Mouse (Mus musculus): Measurements from ENCODE around the gene Rab3il1. TPM values are rescaled to one million over a fixed set of nuclear protein-coding genes. Genes with fewer than 3 reads are reported as not detected.
A peak's percentile ranks its signal among the peaks of the same experiment; 100 is the strongest.

The Rab3il1 gene
- polyA plus RNA-seq (2015; fragmentation: Nextera tagmentation; extraction: Ambion mirVana): 196 and 207 TPM in 2 replicates

DNA sequence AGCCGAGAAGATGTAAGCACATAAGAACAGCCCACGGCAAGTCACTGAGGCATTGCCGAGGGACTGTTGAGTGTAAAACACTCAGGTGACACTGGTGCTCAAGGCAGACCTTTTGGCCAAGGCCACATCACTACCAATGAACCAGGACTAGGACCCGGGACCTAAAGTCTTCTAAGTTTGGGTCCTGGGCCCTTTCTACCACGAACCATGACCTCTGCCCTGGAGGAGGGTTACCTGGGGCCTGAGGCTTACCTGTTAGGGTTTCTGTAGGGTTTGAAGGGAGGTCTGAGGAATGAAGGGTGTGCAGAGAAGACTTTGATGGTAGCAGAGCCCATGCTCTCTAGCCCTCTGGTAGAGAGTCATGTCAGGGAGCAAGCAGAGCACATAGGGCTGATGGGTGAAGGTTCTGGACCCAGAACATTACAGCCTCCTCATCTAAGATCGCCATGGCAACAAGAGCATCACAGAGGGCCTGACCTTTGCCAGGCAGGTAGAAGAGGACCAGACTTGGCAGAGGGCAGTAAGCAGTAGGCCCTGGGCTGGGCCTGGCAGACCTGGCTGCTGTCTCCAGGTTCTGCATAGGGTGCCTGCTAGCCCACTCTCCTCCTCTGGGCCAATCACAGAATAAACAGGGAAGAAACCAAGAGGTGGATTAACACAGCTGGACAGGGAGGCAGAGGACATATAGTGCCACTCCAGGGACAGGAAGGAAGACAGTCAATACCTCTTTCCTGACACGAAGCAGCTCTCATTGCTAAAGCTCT lies at the start of gene Rab3il1, which contains the start of gene Best1:
Gene Rab3il1, plus strand, starts transcription at position 464 of the 764 bp plus-strand sequence.
Gene Best1, minus strand, starts transcription at position 428 of the 764 bp plus-strand sequence.
- 0 out of 2 replicates have a peak, but pooled peaks cover 2% of the 10 kb centered on the region for H3K27me3 ChIP-seq
- ATAC-seq (ENCODE audit: low read depth) (peak; percentile 19; the same call in 1 of the 2 replicates), DNase-seq (no peak)
- H3K27ac ChIP-seq: no peak within 1 kb of the TSS
- no peaks in the 10 kb centered on the region for H3K36me3 ChIP-seq
- H3K4me2 ChIP-seq: no peak within 1 kb of the TSS
- WGBS (ENCODE audit: insufficient replicate concordance): 69% methylated on average over 7 of the region's 7 CpGs
- no peak within 1 kb of the TSS for H3K9ac ChIP-seq
- peaks cover 9% of the 10 kb centered on the region; the same call in 1 of the 2 replicates for H3K4me1 ChIP-seq (replicated peaks)
- no peaks in the 10 kb centered on the region for H3K9me3 ChIP-seq (replicated peaks)
- H3K4me3 ChIP-seq (replicated peaks): no peak within 1 kb of the TSS

DNA sequence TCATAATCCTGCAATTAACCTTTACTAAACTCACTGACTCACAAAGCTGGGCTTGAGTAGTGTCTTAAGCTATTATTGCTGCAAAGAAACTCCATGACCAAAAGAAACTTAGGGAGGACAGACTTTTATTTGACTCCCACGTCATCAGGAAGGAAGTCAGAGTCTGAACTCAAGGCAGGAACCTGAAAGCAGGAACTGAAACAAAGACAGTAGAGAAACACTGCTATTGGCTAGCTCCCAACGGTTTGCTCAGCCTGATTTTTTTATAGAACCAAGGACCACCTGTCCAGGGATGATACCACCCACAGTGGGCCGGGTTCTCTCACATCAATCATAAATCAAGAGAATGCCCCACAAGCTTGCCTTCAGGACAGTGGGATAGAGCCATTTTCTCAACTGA lies 49.1 kb upstream of the Rab3il1 start:
- 47% methylated on average over 3 of the region's 3 CpGs for WGBS (ENCODE audit: insufficient replicate concordance)
- DNase-seq: no peak

DNA sequence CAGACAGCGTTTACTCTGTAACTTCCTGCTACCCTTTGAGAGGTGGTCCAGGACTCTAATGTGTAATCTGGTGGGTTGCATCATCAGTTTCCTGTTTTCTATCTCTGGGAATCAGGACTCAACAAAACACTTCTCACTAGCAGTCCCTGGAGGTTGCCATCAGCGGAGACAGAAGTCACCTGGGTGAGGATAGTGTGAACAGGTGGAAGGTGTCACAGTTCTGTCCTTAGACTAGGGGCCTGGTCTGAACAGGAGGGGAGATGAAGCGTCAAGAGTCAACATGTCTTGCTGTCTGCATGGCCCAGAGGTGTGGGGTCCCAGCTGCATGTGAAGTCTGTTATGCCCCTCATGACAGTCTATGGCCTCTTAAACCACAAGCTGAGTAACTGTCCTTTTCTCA lies 48.6 kb upstream of the Rab3il1 start:
- H3K36me3 ChIP-seq: no peaks in the 10 kb centered on the region
- H3K9me3 ChIP-seq (replicated peaks): no peaks in the 10 kb centered on the region
- DNase-seq: no peak
- ATAC-seq (ENCODE audit: low read depth): no peak
- no peak overlapping the region for H3K4me3 ChIP-seq (replicated peaks)
- H3K4me2 ChIP-seq: no peak overlapping the region
- no peak overlapping the region for H3K9ac ChIP-seq
- 77% methylated on average over 3 of the region's 3 CpGs for WGBS (ENCODE audit: insufficient replicate concordance)
- no peak overlapping the region for H3K27ac ChIP-seq
- peaks cover 51% of the 10 kb centered on the region for H3K4me1 ChIP-seq (replicated peaks)
- H3K27me3 ChIP-seq: no peaks in the 10 kb centered on the region

More for the DNA sequence above, 49.1 kb upstream of the Rab3il1 start:
- Histone ChIP-seq H3K4me1 (replicated peaks) (peaks cover 46% of the 10 kb centered on the region), H3K36me3 (no peaks in the 10 kb centered on the region), H3K4me2 (no peak overlapping the region), H3K27ac (no peak overlapping the region), H3K9me3 (replicated peaks) (no peaks in the 10 kb centered on the region), H3K4me3 (replicated peaks) (no peak overlapping the region), H3K27me3 (no peaks in the 10 kb centered on the region), H3K9ac (no peak overlapping the region)
- ATAC-seq (ENCODE audit: low read depth): no peak

DNA sequence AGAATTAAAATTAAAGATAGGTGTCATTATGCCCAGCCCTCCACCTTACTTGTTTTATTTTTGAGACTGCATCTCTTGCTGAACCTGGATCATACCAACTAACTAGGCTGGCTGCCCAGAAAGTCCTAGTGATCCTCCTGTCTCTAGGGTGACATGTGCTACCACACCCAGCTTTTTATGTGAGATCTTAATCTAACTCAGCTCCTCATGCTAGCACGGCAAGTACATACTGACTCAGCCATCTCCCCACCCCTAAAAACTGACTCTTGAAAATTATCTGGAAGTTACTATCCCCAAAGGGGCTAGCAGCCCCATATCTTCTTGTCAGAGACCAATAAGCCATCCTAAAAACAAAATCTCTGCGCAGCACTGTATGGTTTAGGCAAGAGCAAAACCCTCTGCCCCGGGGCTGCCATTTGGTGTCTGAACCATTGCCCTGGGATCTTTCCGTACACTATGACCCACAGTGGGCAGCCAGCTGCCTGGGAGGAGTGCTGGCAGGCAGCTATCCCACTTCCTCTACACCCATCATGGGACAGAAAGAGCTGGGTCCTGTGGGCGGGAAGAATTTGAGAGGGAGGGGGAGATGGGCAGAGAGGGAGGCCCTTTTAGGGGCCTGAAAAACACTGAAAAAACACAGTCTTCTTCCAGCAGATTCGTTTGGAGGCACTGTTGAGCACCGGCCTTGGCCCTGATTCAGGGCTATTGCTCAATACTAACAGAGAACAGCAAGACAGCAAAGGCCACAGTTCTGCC lies 47.2 kb upstream of the Rab3il1 start:
- ATAC-seq (ENCODE audit: low read depth) (peak; percentile 61), DNase-seq (peak; percentile 17)
- H3K9me3 ChIP-seq (replicated peaks): no peaks in the 10 kb centered on the region
- WGBS (ENCODE audit: insufficient replicate concordance): 16% methylated on average over 7 of the region's 7 CpGs
- peak overlapping the region; percentile 36 for H3K4me2 ChIP-seq
- H3K27ac ChIP-seq: peak overlapping the region; percentile 87
- H3K36me3 ChIP-seq: no peaks in the 10 kb centered on the region
- peaks cover 55% of the 10 kb centered on the region for H3K4me1 ChIP-seq (replicated peaks)
- no peak overlapping the region for H3K4me3 ChIP-seq (replicated peaks)
- no peaks in the 10 kb centered on the region for H3K27me3 ChIP-seq
- H3K9ac ChIP-seq: peak overlapping the region; percentile 55

DNA sequence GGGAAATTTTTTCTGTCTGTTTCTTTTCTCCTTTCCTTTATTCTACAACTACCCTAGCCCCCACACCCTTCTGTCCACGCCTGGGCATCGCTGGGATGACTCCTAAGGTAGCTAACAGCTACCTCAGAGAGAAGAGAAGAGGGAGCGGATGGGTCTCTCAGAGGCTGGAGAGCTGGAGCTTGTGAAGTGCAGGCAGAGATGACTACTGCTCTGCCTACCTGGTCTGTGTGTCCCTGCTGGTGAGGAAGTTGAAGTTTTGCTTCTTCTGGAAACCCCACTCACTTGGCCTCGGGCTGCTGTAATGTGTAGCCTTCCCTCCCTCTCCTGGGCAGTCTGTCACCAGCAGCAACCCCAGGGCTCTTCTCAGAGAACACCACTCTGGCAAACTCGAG lies 46.7 kb upstream of the Rab3il1 start:
- Histone ChIP-seq H3K9me3 (replicated peaks) (no peaks in the 10 kb centered on the region), H3K4me2 (peak overlapping the region; percentile 36), H3K27me3 (no peaks in the 10 kb centered on the region), H3K36me3 (no peaks in the 10 kb centered on the region), H3K4me1 (replicated peaks) (peaks cover 55% of the 10 kb centered on the region), H3K9ac (peak overlapping the region; percentile 55), H3K27ac (peak overlapping the region; percentile 87), H3K4me3 (replicated peaks) (0 out of 2 replicates have a peak overlapping the region, but pooled peaks have one; percentile 2)
- ATAC-seq (ENCODE audit: low read depth) (peak; percentile 55), DNase-seq (no peak)
- 28% methylated on average over 5 of the region's 5 CpGs for WGBS (ENCODE audit: insufficient replicate concordance)

DNA sequence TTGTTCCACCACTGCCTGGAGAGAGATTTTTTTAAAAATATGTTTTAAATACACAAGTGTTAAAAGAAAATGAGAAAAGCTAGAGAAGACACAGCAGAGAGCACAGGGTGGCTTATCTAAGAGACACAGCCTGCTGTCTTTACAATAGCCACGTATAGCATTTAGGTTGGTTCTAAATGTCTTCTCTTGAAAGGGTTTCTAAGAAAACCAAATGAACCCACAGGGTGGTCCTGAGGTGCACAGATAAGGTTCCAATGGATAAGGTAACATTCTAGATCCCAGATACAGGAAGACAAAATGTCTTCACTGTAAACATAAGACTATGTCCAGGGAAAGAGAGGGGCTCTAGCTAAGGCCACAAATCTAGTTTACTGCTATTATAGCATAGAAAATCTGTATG lies 46.0 kb upstream of the Rab3il1 start:
- no peaks in the 10 kb centered on the region for H3K36me3 ChIP-seq
- 9% methylated on average over 1 of the region's 1 CpGs for WGBS (ENCODE audit: insufficient replicate concordance)
- DNase-seq (no peak), ATAC-seq (ENCODE audit: low read depth) (peak; percentile 71)
- peak overlapping the region; percentile 36 for H3K4me2 ChIP-seq
- H3K9ac ChIP-seq: peak overlapping the region; percentile 55
- H3K27ac ChIP-seq: peak overlapping the region; percentile 87
- no peaks in the 10 kb centered on the region for H3K27me3 ChIP-seq
- no peaks in the 10 kb centered on the region for H3K9me3 ChIP-seq (replicated peaks)
- no peak overlapping the region for H3K4me3 ChIP-seq (replicated peaks)
- H3K4me1 ChIP-seq (replicated peaks): peaks cover 55% of the 10 kb centered on the region

DNA sequence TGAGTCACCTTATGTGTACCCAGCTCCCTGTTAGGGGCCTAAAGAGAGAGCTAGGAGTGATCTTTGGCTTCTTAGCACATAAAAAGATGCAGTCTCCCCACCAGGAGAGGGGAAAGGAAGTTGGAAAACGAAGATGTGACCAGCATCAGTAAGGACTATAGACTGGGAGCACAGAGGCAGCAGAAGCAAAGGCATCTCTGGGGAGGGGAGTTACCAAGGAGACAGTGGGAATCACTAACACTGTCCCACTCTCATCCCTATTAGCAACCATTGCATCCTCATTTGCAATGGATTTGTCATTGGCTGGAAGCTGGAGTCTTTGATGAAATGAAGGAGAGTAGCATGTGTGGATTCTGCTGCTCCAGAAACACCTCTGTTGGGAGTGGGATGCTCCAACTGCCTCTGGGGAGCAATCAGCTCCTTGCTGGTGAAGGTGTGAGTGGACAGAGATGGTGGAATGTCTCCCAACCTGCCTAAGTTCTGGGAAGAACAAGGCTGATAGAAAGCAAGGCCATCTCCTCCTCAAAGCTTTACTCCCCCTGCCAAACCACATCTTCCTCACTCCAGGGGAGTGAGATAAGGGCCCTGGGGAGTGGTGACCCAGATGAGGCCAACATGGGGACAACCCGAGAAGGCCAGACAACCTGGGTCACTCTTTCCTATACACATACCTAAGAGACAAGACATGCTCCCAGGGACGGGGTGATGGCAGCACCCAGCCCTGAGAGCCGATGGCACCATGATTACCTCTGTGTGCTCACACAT lies 44.7 kb upstream of the Rab3il1 start:
- Histone ChIP-seq H3K9ac (0 out of 2 replicates have a peak overlapping the region, but pooled peaks have one; percentile 10), H3K27ac (peak overlapping the region; percentile 87; the same call in 1 of the 2 replicates), H3K36me3 (no peaks in the 10 kb centered on the region), H3K4me2 (no peak overlapping the region), H3K4me3 (replicated peaks) (no peak overlapping the region), H3K9me3 (replicated peaks) (no peaks in the 10 kb centered on the region), H3K27me3 (no peaks in the 10 kb centered on the region), H3K4me1 (replicated peaks) (peaks cover 55% of the 10 kb centered on the region)
- DNase-seq: no peak
- 55% methylated on average over 4 of the region's 4 CpGs for WGBS (ENCODE audit: insufficient replicate concordance)
- no peak for ATAC-seq (ENCODE audit: low read depth)

DNA sequence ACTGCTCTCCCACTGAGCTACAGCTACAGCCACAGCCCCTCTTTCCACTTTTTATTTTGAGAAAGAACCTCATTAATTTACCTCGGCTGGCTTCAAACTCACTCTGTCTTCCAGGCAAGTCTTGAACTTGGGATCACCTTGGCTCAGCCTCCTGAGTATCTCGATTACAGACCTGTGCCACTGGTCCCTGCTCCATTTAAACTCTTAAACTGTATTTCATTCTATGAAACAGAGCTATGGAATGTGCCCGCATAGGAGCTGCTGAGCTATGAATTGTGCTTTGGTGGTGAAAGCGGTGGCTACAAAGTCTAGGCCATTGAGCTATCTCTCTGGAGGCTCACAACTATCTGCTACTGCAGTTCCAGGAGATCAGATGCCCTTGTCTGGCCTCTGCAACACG lies 43.5 kb upstream of the Rab3il1 start:
- 64% methylated on average over 5 of the region's 5 CpGs for WGBS (ENCODE audit: insufficient replicate concordance)
- Histone ChIP-seq H3K36me3 (no peaks in the 10 kb centered on the region), H3K27ac (0 out of 2 replicates have a peak overlapping the region, but pooled peaks have one; percentile 36), H3K4me2 (no peak overlapping the region), H3K9ac (no peak overlapping the region), H3K9me3 (replicated peaks) (no peaks in the 10 kb centered on the region), H3K27me3 (no peaks in the 10 kb centered on the region), H3K4me3 (replicated peaks) (no peak overlapping the region), H3K4me1 (replicated peaks) (peaks cover 50% of the 10 kb centered on the region)
- ATAC-seq (ENCODE audit: low read depth) (no peak), DNase-seq (no peak)

DNA sequence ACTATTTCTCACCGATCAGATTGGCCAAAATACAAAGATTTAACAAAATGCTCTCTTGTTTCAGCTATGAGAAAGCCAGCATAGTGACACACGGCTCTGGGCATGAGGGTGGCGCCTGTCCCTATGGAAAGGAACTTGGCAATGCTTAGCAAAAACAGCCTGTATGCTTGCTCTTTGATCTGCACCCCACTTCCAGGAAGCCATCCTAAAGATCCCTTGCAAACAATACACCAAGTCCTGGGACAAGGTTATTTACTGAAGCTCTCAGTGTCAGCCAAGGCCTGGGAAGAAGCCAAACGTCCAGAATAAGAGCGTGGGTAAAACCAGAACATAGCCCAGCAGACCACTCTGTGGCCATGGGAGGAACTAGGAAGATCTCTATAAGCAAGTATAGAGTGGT lies 40.7 kb upstream of the Rab3il1 start:
- H3K27ac ChIP-seq: no peak overlapping the region
- DNase-seq: no peak
- H3K4me2 ChIP-seq: no peak overlapping the region
- no peaks in the 10 kb centered on the region for H3K27me3 ChIP-seq
- no peak overlapping the region for H3K9ac ChIP-seq
- H3K9me3 ChIP-seq (replicated peaks): no peaks in the 10 kb centered on the region
- peaks cover 49% of the 10 kb centered on the region for H3K4me1 ChIP-seq (replicated peaks)
- ATAC-seq (ENCODE audit: low read depth): no peak
- no peak overlapping the region for H3K4me3 ChIP-seq (replicated peaks)
- no peaks in the 10 kb centered on the region for H3K36me3 ChIP-seq
- WGBS (ENCODE audit: insufficient replicate concordance): 77% methylated on average over 5 of the region's 5 CpGs

DNA sequence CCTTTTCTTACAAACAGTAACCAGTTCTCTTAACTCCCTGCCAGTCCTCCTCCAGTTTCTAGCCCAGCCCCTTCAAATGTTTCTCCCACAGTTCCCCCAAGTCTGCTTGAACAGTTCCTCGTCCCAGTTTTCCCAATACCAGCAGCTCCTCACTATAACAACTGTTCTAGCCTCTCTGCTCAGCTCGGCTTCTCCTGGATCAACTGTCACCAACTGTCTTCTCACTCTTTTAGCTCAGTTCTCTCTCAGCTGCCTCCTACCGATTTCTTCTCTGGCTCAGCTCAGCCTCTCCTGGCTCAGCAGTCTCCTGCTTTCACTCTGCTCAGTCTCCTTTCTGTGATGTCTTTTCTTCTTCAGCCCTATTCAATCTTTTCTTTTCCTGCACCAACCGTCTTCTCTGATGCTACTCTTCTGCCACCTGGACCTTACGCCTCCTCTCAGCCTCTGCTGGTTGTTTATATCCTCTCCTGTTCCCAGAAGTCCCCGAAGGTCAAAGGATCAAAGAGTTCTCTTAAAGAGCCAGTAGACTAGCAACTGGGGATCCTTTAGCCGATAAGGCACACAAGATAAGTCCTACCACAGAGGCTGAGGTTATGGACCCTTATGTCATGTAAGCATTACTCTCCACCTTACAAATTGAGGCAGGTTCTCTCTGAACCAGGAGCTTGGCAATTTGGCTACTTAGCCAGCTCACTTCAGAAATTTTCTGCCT lies 37.1 kb upstream of the Rab3il1 start:
- H3K36me3 ChIP-seq: no peaks in the 10 kb centered on the region
- H3K9ac ChIP-seq: peak overlapping the region; percentile 23
- no peaks in the 10 kb centered on the region for H3K9me3 ChIP-seq (replicated peaks)
- peak overlapping the region; percentile 19 for H3K4me2 ChIP-seq
- ATAC-seq (ENCODE audit: low read depth) (0 out of 2 replicates have a peak, but pooled peaks have one; percentile 26), DNase-seq (no peak)
- WGBS (ENCODE audit: insufficient replicate concordance): 25% methylated on average over 7 of the region's 7 CpGs
- no peaks in the 10 kb centered on the region for H3K27me3 ChIP-seq
- no peak overlapping the region for H3K4me3 ChIP-seq (replicated peaks)
- H3K27ac ChIP-seq: 0 out of 2 replicates have a peak overlapping the region, but pooled peaks have one; percentile 44
- peaks cover 27% of the 10 kb centered on the region for H3K4me1 ChIP-seq (replicated peaks)
